Mouse (Mus musculus): ENCODE results near the gene Hist1h3c. TPM values are rescaled to one million over a fixed set of nuclear protein-coding genes. Genes with fewer than 3 reads are reported as not detected.

Hist1h3c gene
- polyA plus RNA-seq, 1 experiment from 2014 or later, result 0.27 TPM

DNA sequence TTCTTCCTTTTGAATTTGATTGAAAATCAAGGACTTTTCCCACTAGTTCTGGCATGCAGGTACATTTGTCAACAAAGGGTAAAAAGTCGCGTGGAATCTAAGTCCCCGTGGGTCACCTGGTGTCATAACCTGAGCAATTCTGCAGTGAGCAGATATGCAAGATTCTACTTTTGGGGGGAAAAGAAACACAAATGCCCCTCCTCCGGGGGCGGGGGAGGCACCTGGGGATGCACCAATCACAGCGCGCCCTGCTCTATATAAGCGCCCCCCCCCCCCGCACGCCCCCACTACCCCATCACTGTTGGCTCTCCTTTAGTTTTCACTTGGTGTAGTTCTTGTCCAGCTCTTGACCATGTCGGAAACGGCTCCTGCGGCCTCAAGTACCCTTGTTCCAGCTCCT lies 49.9 kb downstream of the Hist1h3c start, which contains the start of gene Hist1h1t:
TSS of gene Hist1h1t (plus strand) at position 301 of the 400 bp plus-strand sequence.
- TF ChIP-seq CTCF (IDR thresholded peaks at IDR 0.05) (no peak), EP300 (IDR thresholded peaks at IDR 0.05) (no peak)
- WGBS, result 45% methylated on average over 10 of the region's 13 CpGs
- no peaks in the 10 kb centered on the region for H3K36me3 ChIP-seq (ENCODE audit: insufficient read depth, low read length)
- H3K9ac ChIP-seq (replicated peaks; ENCODE audit: low read depth), result no peak within 1 kb of the TSS
- DNase-seq (ENCODE audit: low spot score) (no peak), ATAC-seq (no peak)
- peak within 1 kb of the TSS; percentile 45 for H3K27ac ChIP-seq (ENCODE audit: low read length)
- no peaks in the 10 kb centered on the region for H3K4me1 ChIP-seq (ENCODE audit: insufficient read depth, low read depth, low read length)
- H3K4me2 ChIP-seq (replicated peaks; ENCODE audit: low read depth, low read length), result peak within 1 kb of the TSS; percentile 29
- H3K4me3 ChIP-seq (ENCODE audit: low read depth, low read length), result no peak within 1 kb of the TSS
- H3K27me3 ChIP-seq (replicated peaks; ENCODE audit: insufficient read depth, low read length), result no peaks in the 10 kb centered on the region
- no peaks in the 10 kb centered on the region for H3K9me3 ChIP-seq (ENCODE audit: low read length)

Small RNA genes lying within 50 kb of the gene (microRNA-seq; reads per million reads assigned to microRNA genes)
- gene Gm44314, result not detected
- not detected for gene Gm44484

Other genes with a start within 250 kb of the Hist1h3c start
- 5.5 and 7.0 TPM in 2 replicates for gene Hist1h4h, start 214.6 kb downstream of the Hist1h3c start, polyA plus RNA-seq (2015; fragmentation: Nextera tagmentation; extraction: Ambion mirVana)
- gene Hist1h2af, start 211.7 kb downstream of the Hist1h3c start, polyA plus RNA-seq (2015; fragmentation: Nextera tagmentation; extraction: Ambion mirVana), result 1.3 and 1.7 TPM in 2 replicates
- gene Hist1h3g, start 210.2 kb downstream of the Hist1h3c start, polyA plus RNA-seq (2015; fragmentation: Nextera tagmentation; extraction: Ambion mirVana), result 0.30 and 0.80 TPM in 2 replicates
- 0.12 TPM in 1 of 2 replicates, not detected in the other for gene Hist1h2bh, start 202.2 kb downstream of the Hist1h3c start, polyA plus RNA-seq (2015; fragmentation: Nextera tagmentation; extraction: Ambion mirVana)
- gene Hist1h3f, start 201.6 kb downstream of the Hist1h3c start, polyA plus RNA-seq (2015; fragmentation: Nextera tagmentation; extraction: Ambion mirVana), result 0.32 and 0.33 TPM in 2 replicates
- 0.55 TPM in 1 of 2 replicates, not detected in the other for gene Hist1h4f, start 194.0 kb downstream of the Hist1h3c start, polyA plus RNA-seq (2015; fragmentation: Nextera tagmentation; extraction: Ambion mirVana)
- gene Hist1h1d, start 192.3 kb downstream of the Hist1h3c start, polyA plus RNA-seq (2015; fragmentation: Nextera tagmentation; extraction: Ambion mirVana), result 0.11 TPM in 2 replicates
- gene Hist1h3e, start 183.2 kb downstream of the Hist1h3c start, polyA plus RNA-seq (2015; fragmentation: Nextera tagmentation; extraction: Ambion mirVana), result 1.6 and 1.7 TPM in 2 replicates
- 7.1 and 7.9 TPM in 2 replicates for gene Hist1h2ae, start 174.4 kb downstream of the Hist1h3c start, polyA plus RNA-seq (2015; fragmentation: Nextera tagmentation; extraction: Ambion mirVana)
- gene Hist1h2bg, start 174.2 kb downstream of the Hist1h3c start, polyA plus RNA-seq (2015; fragmentation: Nextera tagmentation; extraction: Ambion mirVana), result 1.3 and 1.9 TPM in 2 replicates
- 0.48 and 0.87 TPM in 2 replicates for gene Hist1h2bf, start 171.4 kb downstream of the Hist1h3c start, polyA plus RNA-seq (2015; fragmentation: Nextera tagmentation; extraction: Ambion mirVana)
- 0.49 and 0.57 TPM in 2 replicates for gene Hist1h2ad, start 171.2 kb downstream of the Hist1h3c start, polyA plus RNA-seq (2015; fragmentation: Nextera tagmentation; extraction: Ambion mirVana)
- 0.62 and 1.3 TPM in 2 replicates for gene Hist1h3d, start 169.8 kb downstream of the Hist1h3c start, polyA plus RNA-seq (2015; fragmentation: Nextera tagmentation; extraction: Ambion mirVana)
- 31.4 and 36.9 TPM in 2 replicates for gene Hist1h4d, start 164.0 kb downstream of the Hist1h3c start, polyA plus RNA-seq (2015; fragmentation: Nextera tagmentation; extraction: Ambion mirVana)
- gene Hist1h2be, start 124.5 kb downstream of the Hist1h3c start, polyA plus RNA-seq (2015; fragmentation: Nextera tagmentation; extraction: Ambion mirVana), result 0.44 and 0.86 TPM in 2 replicates
- gene Hist1h1e, start 123.0 kb downstream of the Hist1h3c start, polyA plus RNA-seq (2015; fragmentation: Nextera tagmentation; extraction: Ambion mirVana), result 7.8 and 9.9 TPM in 2 replicates
- gene Hist1h2ac, start 61.7 kb downstream of the Hist1h3c start, polyA plus RNA-seq (2015; fragmentation: Nextera tagmentation; extraction: Ambion mirVana), result 0.32 and 0.54 TPM in 2 replicates
- 67.5 and 69.5 TPM in 2 replicates for gene Hist1h2bc, start 61.4 kb downstream of the Hist1h3c start, polyA plus RNA-seq (2015; fragmentation: Nextera tagmentation; extraction: Ambion mirVana)
- 0.13 TPM in 1 of 2 replicates, not detected in the other for gene Hist1h1t, start 49.8 kb downstream of the Hist1h3c start, polyA plus RNA-seq (2015; fragmentation: Nextera tagmentation; extraction: Ambion mirVana)
- gene Hist1h4c, start 47.1 kb downstream of the Hist1h3c start, polyA plus RNA-seq (2015; fragmentation: Nextera tagmentation; extraction: Ambion mirVana), result 3.7 and 3.9 TPM in 2 replicates
- 25.3 and 26.3 TPM in 2 replicates for gene Hfe, start 34.7 kb downstream of the Hist1h3c start, polyA plus RNA-seq (2015; fragmentation: Nextera tagmentation; extraction: Ambion mirVana)
- 38.9 and 43.3 TPM in 2 replicates for gene Hist1h1c, start 6.8 kb downstream of the Hist1h3c start, polyA plus RNA-seq (2015; fragmentation: Nextera tagmentation; extraction: Ambion mirVana)
- gene Hist1h2bb, start 1.1 kb upstream of the Hist1h3c start, polyA plus RNA-seq (2015; fragmentation: Nextera tagmentation; extraction: Ambion mirVana), result 0.99 TPM in 1 of 2 replicates, not detected in the other
- gene Hist1h2ab, start 5.5 kb upstream of the Hist1h3c start, polyA plus RNA-seq (2015; fragmentation: Nextera tagmentation; extraction: Ambion mirVana), result 5.3 and 6.1 TPM in 2 replicates
- 2.6 and 3.0 TPM in 2 replicates for gene Hist1h3b, start 6.7 kb upstream of the Hist1h3c start, polyA plus RNA-seq (2015; fragmentation: Nextera tagmentation; extraction: Ambion mirVana)
- gene Hist1h4b, start 11.4 kb upstream of the Hist1h3c start, polyA plus RNA-seq (2015; fragmentation: Nextera tagmentation; extraction: Ambion mirVana), result 0.57 and 0.73 TPM in 2 replicates
- 0.26 and 0.38 TPM in 2 replicates for gene Hist1h4a, start 15.6 kb upstream of the Hist1h3c start, polyA plus RNA-seq (2015; fragmentation: Nextera tagmentation; extraction: Ambion mirVana)
- 1.4 and 1.7 TPM in 2 replicates for gene Hist1h3a, start 16.8 kb upstream of the Hist1h3c start, polyA plus RNA-seq (2015; fragmentation: Nextera tagmentation; extraction: Ambion mirVana)
- gene Hist1h1a, start 18.1 kb upstream of the Hist1h3c start, polyA plus RNA-seq (2015; fragmentation: Nextera tagmentation; extraction: Ambion mirVana), result 0.33 and 0.64 TPM in 2 replicates
- not detected in 2 replicates for gene Trim38, start 24.3 kb upstream of the Hist1h3c start, polyA plus RNA-seq (2015; fragmentation: Nextera tagmentation; extraction: Ambion mirVana)
- gene Slc17a2, start 61.4 kb upstream of the Hist1h3c start, polyA plus RNA-seq (2015; fragmentation: Nextera tagmentation; extraction: Ambion mirVana), result 1.4 and 3.4 TPM in 2 replicates
- not detected in 2 replicates for gene Slc17a3, start 93.8 kb upstream of the Hist1h3c start, polyA plus RNA-seq (2015; fragmentation: Nextera tagmentation; extraction: Ambion mirVana)
- not detected in 2 replicates for gene Slc17a1, start 122.1 kb upstream of the Hist1h3c start, polyA plus RNA-seq (2015; fragmentation: Nextera tagmentation; extraction: Ambion mirVana)
- not detected in 2 replicates for gene Slc17a4, start 169.4 kb upstream of the Hist1h3c start, polyA plus RNA-seq (2015; fragmentation: Nextera tagmentation; extraction: Ambion mirVana)
- not detected in 2 replicates for gene Hist1h2ba, start 188.6 kb upstream of the Hist1h3c start, polyA plus RNA-seq (2015; fragmentation: Nextera tagmentation; extraction: Ambion mirVana)
- not detected in 2 replicates for gene Hist1h2aa, start 188.9 kb upstream of the Hist1h3c start, polyA plus RNA-seq (2015; fragmentation: Nextera tagmentation; extraction: Ambion mirVana)
- gene Scgn, start 245.6 kb upstream of the Hist1h3c start, polyA plus RNA-seq (2015; fragmentation: Nextera tagmentation; extraction: Ambion mirVana), result not detected in 2 replicates

All from lung, postnatal 0 days (tissue).